Mouse (Mus musculus): ENCODE measurements around the gene Insc.

GRCm38 (mm10) chr7:114744639-114745245, 1.2 kb downstream of the Insc start:
- TF ChIP-seq CTCF (IDR thresholded peaks at IDR 0.05; ENCODE audit: borderline replicate concordance, insufficient read depth, low read length) (no peak), POLR2A (IDR thresholded peaks at IDR 0.05; ENCODE audit: low read depth, low read length) (no peak)

Measured in embryonic fibroblast, embryonic 13.5 days (primary cell).